Mouse (Mus musculus): ENCODE data around the gene Bpifa6.

DNA sequence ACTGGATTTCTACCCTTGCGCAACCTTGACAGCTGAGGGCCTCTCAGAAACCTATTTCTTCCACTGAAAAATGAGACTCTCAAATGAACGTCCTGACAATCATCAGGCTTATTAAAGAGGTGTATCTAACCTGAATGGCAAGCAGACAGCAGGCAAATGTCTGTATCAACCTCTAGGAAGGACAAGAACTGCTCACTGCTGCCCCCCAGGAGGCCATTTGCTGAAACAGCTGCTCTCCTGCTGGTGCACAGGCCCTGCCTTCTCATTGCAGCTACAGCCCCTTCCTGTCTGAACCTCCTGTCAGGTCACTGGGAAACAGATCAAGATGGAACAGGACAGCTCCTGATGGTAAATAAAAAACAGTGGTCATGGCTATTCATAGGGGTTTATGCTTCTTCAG, 31.6 kb downstream of the Bpifa6 start:
- no peak for TF ChIP-seq POLR2A (IDR thresholded peaks at IDR 0.05; ENCODE audit: borderline replicate concordance, insufficient read depth, low read length)
- TF ChIP-seq CTCF (IDR thresholded peaks at IDR 0.05; ENCODE audit: borderline replicate concordance, insufficient read depth, low read depth, low read length) = no peak

All from cerebellum, adult 2 months (tissue).